Mouse (Mus musculus): ENCODE results near the gene Cideb. TPM values are rescaled to one million over a fixed set of nuclear protein-coding genes. Genes with fewer than 3 reads are reported as not detected.
A peak's percentile ranks its signal among the peaks of the same experiment; 100 is the strongest.

Cideb gene
- polyA plus RNA-seq, 1 experiment from 2014 or later, result 52.7 TPM

DNA sequence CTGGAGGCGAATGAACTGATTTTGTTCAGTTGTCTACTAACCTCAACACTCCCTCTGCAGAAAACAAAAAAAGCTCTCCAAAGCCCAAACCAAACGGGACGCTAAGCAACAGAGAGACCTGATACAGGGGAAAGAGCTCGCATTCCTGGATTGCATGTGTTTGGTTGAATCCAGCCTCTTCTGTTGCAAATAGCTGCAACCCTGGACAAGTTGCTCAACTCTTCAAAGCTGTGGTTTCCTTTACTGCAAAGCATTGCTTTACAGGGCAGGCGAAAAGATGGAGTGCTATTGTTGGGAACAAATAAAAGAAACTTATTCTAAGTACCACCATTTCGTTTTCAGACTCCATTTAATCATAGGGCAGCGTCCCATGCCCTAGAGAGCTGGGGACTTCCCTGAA is 23.4 kb downstream of the Cideb start:
- H3K36me3 ChIP-seq, result peaks cover 6% of the 10 kb centered on the region; the same call in 1 of the 2 replicates
- H3K27ac ChIP-seq, result no peak overlapping the region
- H3K4me2 ChIP-seq (replicated peaks), result no peak overlapping the region
- H3K4me3 ChIP-seq (replicated peaks), result no peak overlapping the region
- no peak overlapping the region for H3K9ac ChIP-seq
- 62% methylated on average over 7 of the region's 7 CpGs for WGBS
- H3K4me1 ChIP-seq (replicated peaks), result 0 out of 2 replicates have a peak, but pooled peaks cover 21% of the 10 kb centered on the region
- no peaks in the 10 kb centered on the region for H3K9me3 ChIP-seq
- H3K27me3 ChIP-seq (replicated peaks), result no peaks in the 10 kb centered on the region
- ATAC-seq, result peak; percentile 20

DNA sequence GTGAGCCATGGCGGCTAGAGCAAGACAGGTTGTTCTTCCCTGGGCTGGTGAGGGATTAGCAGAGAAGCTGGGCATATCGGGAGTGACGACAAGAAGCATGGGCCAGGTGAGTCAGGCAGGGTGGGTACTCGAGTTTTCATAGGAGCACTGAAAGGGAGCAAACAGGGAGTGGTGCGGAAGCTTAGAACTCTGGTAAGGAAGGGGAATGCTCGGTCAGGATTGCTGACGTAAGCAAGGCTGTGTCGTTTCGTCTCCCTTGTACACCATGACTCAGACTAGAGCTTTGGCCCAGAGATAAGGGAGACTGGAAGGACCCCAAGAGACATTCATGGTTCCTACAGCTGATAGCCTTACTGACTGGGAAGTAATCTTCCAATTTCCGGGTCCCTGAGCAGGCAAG is 24.4 kb downstream of the Cideb start:
- peak; percentile 59 for ATAC-seq
- Histone ChIP-seq H3K4me2 (replicated peaks) (no peak overlapping the region), H3K4me1 (replicated peaks) (0 out of 2 replicates have a peak, but pooled peaks cover 21% of the 10 kb centered on the region), H3K27me3 (replicated peaks) (no peaks in the 10 kb centered on the region), H3K4me3 (replicated peaks) (no peak overlapping the region), H3K36me3 (peaks cover 5% of the 10 kb centered on the region; the same call in 1 of the 2 replicates), H3K9me3 (no peaks in the 10 kb centered on the region), H3K9ac (no peak overlapping the region), H3K27ac (no peak overlapping the region)
- WGBS, result 55% methylated on average over 10 of the region's 10 CpGs

GRCm38 (mm10) chr14:55730531-55731032 is 27.7 kb downstream of the Cideb start:
- Histone ChIP-seq H3K36me3 (no peaks in the 10 kb centered on the region), H3K27me3 (replicated peaks) (no peaks in the 10 kb centered on the region), H3K9ac (no peak overlapping the region), H3K27ac (no peak overlapping the region), H3K4me1 (replicated peaks) (0 out of 2 replicates have a peak, but pooled peaks cover 9% of the 10 kb centered on the region), H3K4me3 (replicated peaks) (no peak overlapping the region), H3K9me3 (no peaks in the 10 kb centered on the region), H3K4me2 (replicated peaks) (no peak overlapping the region)
- WGBS, result 83% methylated on average over 7 of the region's 7 CpGs
- ATAC-seq, result no peak

DNA sequence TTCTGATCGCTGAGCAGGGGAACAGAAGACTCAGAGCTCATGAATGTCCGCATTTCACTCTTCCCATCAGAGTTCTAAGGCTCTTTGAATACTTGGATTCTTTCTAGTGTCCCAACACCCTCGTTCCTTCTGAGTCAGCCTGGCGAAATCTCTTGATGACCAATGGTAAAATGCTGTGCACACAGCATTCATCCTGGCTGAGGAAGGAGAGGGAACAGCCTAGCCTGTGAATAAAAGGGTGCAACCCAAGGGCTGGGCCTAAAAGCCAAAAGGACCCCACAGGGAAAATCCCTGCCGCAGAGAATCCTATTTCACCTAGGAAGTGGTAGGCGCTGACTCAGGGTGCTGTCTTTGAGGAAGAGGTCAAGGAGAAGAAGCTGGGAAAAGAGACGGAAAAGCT is 28.1 kb downstream of the Cideb start:
- 0 out of 2 replicates have a peak, but pooled peaks cover 9% of the 10 kb centered on the region for H3K4me1 ChIP-seq (replicated peaks)
- no peak overlapping the region for H3K4me2 ChIP-seq (replicated peaks)
- H3K27me3 ChIP-seq (replicated peaks), result no peaks in the 10 kb centered on the region
- 82% methylated on average over 7 of the region's 7 CpGs for WGBS
- no peaks in the 10 kb centered on the region for H3K36me3 ChIP-seq
- no peaks in the 10 kb centered on the region for H3K9me3 ChIP-seq
- H3K27ac ChIP-seq, result no peak overlapping the region
- no peak for ATAC-seq
- no peak overlapping the region for H3K4me3 ChIP-seq (replicated peaks)
- no peak overlapping the region for H3K9ac ChIP-seq

DNA sequence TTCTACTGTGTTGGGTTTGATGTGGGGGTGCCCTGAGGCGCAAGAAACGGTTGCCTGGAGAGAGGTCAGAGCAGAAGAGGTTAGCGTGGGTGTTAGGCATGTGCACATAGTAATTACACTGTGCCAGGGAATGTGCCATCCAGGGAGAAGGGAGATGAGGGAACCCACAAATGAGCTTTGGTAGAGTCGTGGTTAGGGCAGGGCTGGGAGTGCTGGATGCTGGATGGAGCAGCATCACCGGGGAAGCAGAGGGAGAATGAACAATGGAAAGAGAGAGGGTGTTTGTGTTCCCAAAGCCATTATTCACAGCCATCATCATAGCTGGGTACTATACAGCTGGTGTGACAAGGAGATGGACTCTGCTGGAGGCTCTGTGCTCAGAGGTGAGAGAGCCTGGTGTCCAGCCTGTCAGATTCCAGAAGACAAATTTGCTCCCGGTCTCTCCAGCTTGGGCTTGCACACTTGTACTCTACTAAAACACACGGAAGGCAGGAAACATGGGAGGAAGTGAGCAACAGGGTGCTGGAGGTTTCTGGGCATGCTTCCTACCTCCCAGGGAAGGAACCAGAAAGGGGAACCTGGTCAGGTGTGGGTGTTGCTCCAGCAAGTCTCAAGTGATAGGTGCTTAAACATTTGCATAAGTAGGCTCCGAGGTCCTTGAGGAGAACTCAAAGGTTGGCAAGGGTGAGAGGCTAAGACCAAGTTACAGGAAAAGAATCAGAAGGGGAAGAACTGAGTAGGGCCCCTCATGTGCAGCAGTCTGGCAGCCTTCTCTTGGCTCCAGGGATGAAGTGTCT is 30.2 kb downstream of the Cideb start:
- H3K9me3 ChIP-seq, result no peaks in the 10 kb centered on the region
- no peak overlapping the region for H3K9ac ChIP-seq
- H3K36me3 ChIP-seq, result no peaks in the 10 kb centered on the region
- ATAC-seq, result no peak
- no peak overlapping the region for H3K4me2 ChIP-seq (replicated peaks)
- 59% methylated on average over 8 of the region's 8 CpGs for WGBS
- H3K27me3 ChIP-seq (replicated peaks), result no peaks in the 10 kb centered on the region
- H3K4me3 ChIP-seq (replicated peaks), result no peak overlapping the region
- no peaks in the 10 kb centered on the region for H3K4me1 ChIP-seq (replicated peaks)
- H3K27ac ChIP-seq, result no peak overlapping the region

GRCm38 (mm10) chr14:55726261-55726660 is 32.0 kb downstream of the Cideb start:
- Histone ChIP-seq H3K4me1 (replicated peaks) (0 out of 2 replicates have a peak, but pooled peaks cover 2% of the 10 kb centered on the region), H3K36me3 (no peaks in the 10 kb centered on the region), H3K27ac (no peak overlapping the region), H3K27me3 (replicated peaks) (no peaks in the 10 kb centered on the region), H3K9ac (no peak overlapping the region), H3K4me2 (replicated peaks) (no peak overlapping the region), H3K4me3 (replicated peaks) (no peak overlapping the region), H3K9me3 (no peaks in the 10 kb centered on the region)
- no peak for ATAC-seq

DNA sequence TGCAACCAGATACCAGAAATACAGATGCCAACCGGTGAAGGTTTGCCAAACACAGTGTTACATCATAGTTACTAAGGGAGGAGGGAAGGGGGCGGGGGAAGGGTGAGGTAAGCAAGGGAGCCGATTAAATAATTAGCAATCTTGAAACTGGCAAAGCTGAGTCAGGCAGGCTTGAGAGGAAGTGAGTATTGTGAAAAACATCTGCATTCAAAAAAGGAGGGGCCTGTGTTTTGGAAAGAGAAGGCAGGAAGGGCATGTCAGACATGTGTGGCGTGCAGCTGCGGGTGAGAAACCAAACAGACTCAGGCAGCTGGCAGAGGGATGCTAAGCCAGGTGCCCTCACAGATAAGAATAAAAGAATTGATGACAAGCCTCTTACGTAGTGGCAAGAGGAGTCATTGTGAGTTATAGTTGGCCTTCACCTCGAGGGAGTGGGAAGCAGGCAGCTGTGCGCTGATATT is 33.8 kb downstream of the Cideb start:
- H3K36me3 ChIP-seq, result no peaks in the 10 kb centered on the region; the same call in 1 of the 2 replicates
- no peaks in the 10 kb centered on the region for H3K27me3 ChIP-seq (replicated peaks)
- no peak overlapping the region for H3K27ac ChIP-seq
- no peak overlapping the region for H3K4me3 ChIP-seq (replicated peaks)
- 0 out of 2 replicates have a peak, but pooled peaks cover 7% of the 10 kb centered on the region for H3K4me1 ChIP-seq (replicated peaks)
- H3K4me2 ChIP-seq (replicated peaks), result no peak overlapping the region
- H3K9me3 ChIP-seq, result no peaks in the 10 kb centered on the region
- H3K9ac ChIP-seq, result no peak overlapping the region
- 58% methylated on average over 8 of the region's 8 CpGs for WGBS
- no peak for ATAC-seq

- Histone ChIP-seq H3K9me3 (no peaks in the 10 kb centered on the region), H3K36me3 (peaks cover under 1% of the 10 kb centered on the region; the same call in 1 of the 2 replicates), H3K4me1 (replicated peaks) (0 out of 2 replicates have a peak, but pooled peaks cover 7% of the 10 kb centered on the region), H3K27ac (no peak overlapping the region), H3K4me2 (replicated peaks) (no peak overlapping the region), H3K27me3 (replicated peaks) (no peaks in the 10 kb centered on the region), H3K9ac (no peak overlapping the region), H3K4me3 (replicated peaks) (no peak overlapping the region)
- 89% methylated on average over 7 of the region's 7 CpGs for WGBS
- no peak for ATAC-seq
These were observed 34.8 kb downstream of the Cideb start for GRCm38 (mm10) chr14:55723433-55723832.

DNA sequence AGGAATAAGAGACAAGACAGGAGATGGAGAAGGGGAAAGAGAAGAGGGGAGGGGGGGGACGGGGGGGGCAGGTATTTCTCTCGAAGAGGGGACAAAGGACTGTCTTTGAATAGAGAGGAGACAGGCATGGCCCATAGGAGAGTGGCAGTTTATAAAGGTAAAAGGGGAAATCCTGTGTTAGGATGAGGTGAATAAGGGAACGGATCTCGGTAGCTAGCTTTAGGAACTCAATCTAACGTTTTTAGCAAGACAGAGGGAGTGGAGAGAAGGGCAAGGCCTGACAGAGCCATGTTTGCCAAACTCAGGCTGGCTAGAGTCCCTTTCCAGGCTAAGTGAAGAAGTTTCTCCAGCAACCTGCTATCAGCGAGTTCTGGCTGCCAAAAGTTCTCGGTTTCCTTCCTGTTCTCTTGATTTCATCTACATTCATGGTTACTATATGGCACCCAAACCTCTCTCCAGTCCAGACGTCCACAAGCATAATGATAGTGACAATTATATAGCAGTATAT is 35.8 kb downstream of the Cideb start:
- H3K27ac ChIP-seq, result no peak overlapping the region; the same call in 1 of the 2 replicates
- H3K4me2 ChIP-seq (replicated peaks), result peak overlapping the region; percentile 89
- H3K4me3 ChIP-seq (replicated peaks), result peak overlapping the region; percentile 91
- no peak; the same call in 1 of the 2 replicates for ATAC-seq
- peak overlapping the region; percentile 81; the same call in 1 of the 2 replicates for H3K9ac ChIP-seq
- peaks cover 4% of the 10 kb centered on the region; the same call in 1 of the 2 replicates for H3K36me3 ChIP-seq
- 50% methylated on average over 8 of the region's 8 CpGs for WGBS
- 0 out of 2 replicates have a peak, but pooled peaks cover 7% of the 10 kb centered on the region for H3K4me1 ChIP-seq (replicated peaks)
- H3K9me3 ChIP-seq, result no peaks in the 10 kb centered on the region
- H3K27me3 ChIP-seq (replicated peaks), result no peaks in the 10 kb centered on the region

DNA sequence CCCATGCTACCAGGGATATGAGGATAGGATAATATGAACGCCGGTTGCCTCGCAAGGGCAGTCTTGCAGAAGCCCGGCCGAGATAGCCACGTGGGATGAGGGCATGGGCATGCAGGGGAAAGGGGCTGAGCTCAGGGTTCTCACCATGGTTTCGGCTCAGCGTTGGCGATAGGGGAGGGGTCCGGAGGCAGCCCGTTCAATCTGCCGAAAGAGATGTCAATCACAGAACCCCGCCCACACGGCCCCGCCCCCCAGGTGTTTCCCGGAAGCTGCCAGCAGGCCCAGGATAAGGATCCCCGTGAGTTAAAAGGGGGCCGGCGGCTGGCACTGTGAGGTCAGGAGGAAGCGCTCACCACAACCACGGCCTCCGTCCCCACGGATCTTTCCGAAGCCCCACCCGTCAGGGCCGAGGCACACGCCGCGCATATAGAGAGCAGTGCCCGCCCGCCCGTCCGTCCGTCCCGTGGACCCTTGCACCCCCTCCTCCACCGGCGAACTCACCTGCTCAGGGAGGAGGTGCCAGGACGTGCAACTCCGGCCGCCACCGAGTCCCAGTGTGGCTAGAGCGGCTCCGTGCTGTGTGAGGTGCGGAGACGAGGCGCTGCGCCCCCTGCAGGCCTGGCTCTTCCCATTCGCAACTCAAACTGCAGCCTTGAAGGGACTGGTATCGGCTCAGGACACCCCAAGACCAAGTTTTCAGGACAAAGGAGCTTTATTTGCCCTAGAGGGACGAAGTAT is 36.4 kb downstream of the Cideb start, which contains the start of gene Rabggta:
TSS of gene Rabggta (minus strand) at position 564 of the 738 bp plus-strand sequence.
- peak; percentile 98 for ATAC-seq
- H3K9me3 ChIP-seq, result no peaks in the 10 kb centered on the region
- peak within 1 kb of the TSS; percentile 81 for H3K9ac ChIP-seq
- WGBS, result under 1% methylated on average over 50 of the region's 50 CpGs
- H3K4me3 ChIP-seq (replicated peaks), result peak within 1 kb of the TSS; percentile 91
- H3K27ac ChIP-seq, result peak within 1 kb of the TSS; percentile 93
- peak within 1 kb of the TSS; percentile 89 for H3K4me2 ChIP-seq (replicated peaks)
- H3K36me3 ChIP-seq, result peaks cover 4% of the 10 kb centered on the region; the same call in 1 of the 2 replicates
- H3K27me3 ChIP-seq (replicated peaks), result no peaks in the 10 kb centered on the region
- H3K4me1 ChIP-seq (replicated peaks), result 0 out of 2 replicates have a peak, but pooled peaks cover 7% of the 10 kb centered on the region

- Histone ChIP-seq H3K9ac (peak overlapping the region; percentile 81; the same call in 1 of the 2 replicates), H3K36me3 (peaks cover 4% of the 10 kb centered on the region; the same call in 1 of the 2 replicates), H3K4me1 (replicated peaks) (0 out of 2 replicates have a peak, but pooled peaks cover 7% of the 10 kb centered on the region), H3K27ac (no peak overlapping the region), H3K27me3 (replicated peaks) (no peaks in the 10 kb centered on the region), H3K9me3 (no peaks in the 10 kb centered on the region), H3K4me2 (replicated peaks) (peak overlapping the region; percentile 89), H3K4me3 (replicated peaks) (peak overlapping the region; percentile 91)
- WGBS, result 71% methylated on average over 6 of the region's 6 CpGs
- ATAC-seq, result no peak
These were observed 37.2 kb downstream of the Cideb start for GRCm38 (mm10) chr14:55721076-55721475.
